Mouse (Mus musculus): ENCODE measurements around the gene Pdk4. TPM values are rescaled to one million over a fixed set of nuclear protein-coding genes. Genes with fewer than 3 reads are reported as not detected.

Gene Pdk4
- polyA plus RNA-seq, 2 experiments from 2014 or later, result not detected

GRCm38 (mm10) chr6:5444331-5444898 lies 51.7 kb downstream of the Pdk4 start:
- ATAC-seq, result no peak

- no peak for ATAC-seq
Measured at GRCm38 (mm10) chr6:5443104-5443863, 52.8 kb downstream of the Pdk4 start.

- no peak for ATAC-seq
Measured at GRCm38 (mm10) chr6:5442316-5443085, 53.6 kb downstream of the Pdk4 start.

GRCm38 (mm10) chr6:5441221-5441620 lies 54.9 kb downstream of the Pdk4 start:
- no peak for ATAC-seq

GRCm38 (mm10) chr6:5437757-5438156 lies 58.4 kb downstream of the Pdk4 start:
- no peak for ATAC-seq

GRCm38 (mm10) chr6:5433887-5434286 lies 62.2 kb downstream of the Pdk4 start:
- no peak for ATAC-seq

Other genes with a start within 250 kb of the Pdk4 start
- gene Pon3, start 240.0 kb downstream of the Pdk4 start, polyA plus RNA-seq (2017; shearing (Covaris generic)), result 10 to 100 TPM; 21.5 to 23.3 TPM
- gene Pon2, start 197.9 kb downstream of the Pdk4 start, polyA plus RNA-seq (2017; shearing (Covaris generic)), result 10 to 100 TPM; 48.6 to 50.8 TPM
- gene Asb4, start 112.9 kb downstream of the Pdk4 start, polyA plus RNA-seq (2017; shearing (Covaris generic)), result under 1 TPM in 1 of 2 experiments, not detected in 1; 0.40 TPM
- gene Dync1i1, start 229.3 kb upstream of the Pdk4 start, polyA plus RNA-seq (2017; shearing (Covaris generic)), result not detected

Measured in CD4-positive, CD25-positive, alpha-beta regulatory T cell, adult 4 months (primary cell).